Mouse (Mus musculus): ENCODE data around the gene Gfpt2. TPM values are rescaled to one million over a fixed set of nuclear protein-coding genes. Genes with fewer than 3 reads are reported as not detected.
A peak's percentile ranks its signal among the peaks of the same experiment; 100 is the strongest.

The Gfpt2 gene
- total and polyA plus RNA-seq, 3 experiments = 0.04 TPM; not detected in 2

- no peak for TF ChIP-seq ETS1 (conservative IDR thresholded peaks at IDR 0.05; ENCODE audit: low read depth, low read length)
- peak; percentile 77 for TF ChIP-seq CHD2 (IDR thresholded peaks at IDR 0.05; ENCODE audit: low read length)
Measured at GRCm38 (mm10) chr11:49846401-49847070, 52.6 kb downstream of the Gfpt2 start, which contains the start of gene Mapk9 (continued).

- TF ChIP-seq MXI1 (IDR thresholded peaks at IDR 0.05; ENCODE audit: low read depth, low read length) = peak; percentile 48; the same call in 1 of the 2 replicates
- TF ChIP-seq NRF1 (IDR thresholded peaks at IDR 0.05; ENCODE audit: low read depth, low read length) = no peak
- TF ChIP-seq GABPA (IDR thresholded peaks at IDR 0.05; ENCODE audit: insufficient replicate concordance, low read depth, low read length) = no peak
- no peak for TF ChIP-seq ETS1 (conservative IDR thresholded peaks at IDR 0.05; ENCODE audit: low read depth, low read length)
- no peaks in the 10 kb centered on the region for H3K9me3 ChIP-seq (replicated peaks; ENCODE audit: low read length)
- H3K79me2 ChIP-seq (replicated peaks; ENCODE audit: control insufficient read depth, extremely low read depth, insufficient read depth, poor library complexity, severe bottlenecking) = no peaks in the 10 kb centered on the region
- in situ Hi-C loops (cut with MboI; ENCODE audit: low pct_ligation_motif_present, low pct_unique_long_range_greater_than_20kb, low sequenced_read_pairs) = no loop called here
- no peaks in the 10 kb centered on the region for H3K27me3 ChIP-seq (replicated peaks)
- DNase-seq (ENCODE audit: extremely low read depth) = peak; percentile 27
- H3K9ac ChIP-seq (ENCODE audit: insufficient read depth, low read depth) = peak overlapping the region; percentile 76
- H3K27ac ChIP-seq (ENCODE audit: insufficient read depth, low read depth) = 0 out of 2 replicates have a peak overlapping the region, but pooled peaks have one; percentile 20
- H3K4me3 ChIP-seq (replicated peaks in 1 of 3; ENCODE audit: low read depth in 2 of 3, low read length in 2 of 3, poor library complexity in 1 of 3) = peak overlapping the region; percentile 72 to 76 (median 75)
- peak overlapping the region; percentile 70 for H3K4me2 ChIP-seq (ENCODE audit: insufficient read depth, low read depth, poor library complexity, severe bottlenecking)
- peaks cover 0 to 19% of the 10 kb centered on the region in 2 experiments for H3K36me3 ChIP-seq (replicated peaks in 1 of 2; ENCODE audit: control insufficient read depth in 1 of 2, insufficient read depth in 1 of 2, low read length in 1 of 2)
- H3K4me1 ChIP-seq (ENCODE audit: control insufficient read depth in 1 of 2, insufficient read depth in 2 of 2) = peaks cover 2 to 31% of the 10 kb centered on the region in 2 experiments
- dilution Hi-C loops (cut with MboI; ENCODE audit: extremely low pct_ligation_motif_present, extremely low pct_unique_long_range_greater_than_20kb, low sequenced_read_pairs) = no loop called here
Measured at GRCm38 (mm10) chr11:49847071-49847810, 53.3 kb downstream of the Gfpt2 start.

GRCm38 (mm10) chr11:49847811-49848078 lies 53.8 kb downstream of the Gfpt2 start:
- H3K36me3 ChIP-seq (replicated peaks in 1 of 2; ENCODE audit: control insufficient read depth in 1 of 2, insufficient read depth in 1 of 2, low read length in 1 of 2) = peaks cover 0 to 22% of the 10 kb centered on the region in 2 experiments
- H3K27me3 ChIP-seq (replicated peaks) = no peaks in the 10 kb centered on the region
- no peaks in the 10 kb centered on the region for H3K9me3 ChIP-seq (replicated peaks; ENCODE audit: low read length)
- no peak for TF ChIP-seq JUND (conservative IDR thresholded peaks at IDR 0.05; ENCODE audit: low read depth, low read length)
- TF ChIP-seq JUN (IDR thresholded peaks at IDR 0.05; ENCODE audit: insufficient read depth, low read depth, low read length) = no peak
- TF ChIP-seq MAZ (IDR thresholded peaks at IDR 0.05; ENCODE audit: low read depth, low read length) = no peak
- TF ChIP-seq ETS1 (conservative IDR thresholded peaks at IDR 0.05; ENCODE audit: low read depth, low read length) = no peak
- TF ChIP-seq IRF4 (IDR thresholded peaks at IDR 0.05; ENCODE audit: low read depth, low read length) = no peak
- no peak for TF ChIP-seq TCF12 (IDR thresholded peaks at IDR 0.05; ENCODE audit: low read depth, low read length)
- no peak overlapping the region for H3K27ac ChIP-seq (ENCODE audit: insufficient read depth, low read depth)
- dilution Hi-C loops (cut with MboI; ENCODE audit: extremely low pct_ligation_motif_present, extremely low pct_unique_long_range_greater_than_20kb, low sequenced_read_pairs) (no loop called here), in situ Hi-C loops (cut with MboI; ENCODE audit: low pct_ligation_motif_present, low pct_unique_long_range_greater_than_20kb, low sequenced_read_pairs) (no loop called here)
- no peak for DNase-seq (ENCODE audit: extremely low read depth)
- peak overlapping the region; percentile 76; the same call in 1 of the 2 replicates for H3K9ac ChIP-seq (ENCODE audit: insufficient read depth, low read depth)
- peaks cover 2 to 31% of the 10 kb centered on the region in 2 experiments for H3K4me1 ChIP-seq (ENCODE audit: control insufficient read depth in 1 of 2, insufficient read depth in 2 of 2)
- peak overlapping the region; percentile 72 to 76 (median 75) for H3K4me3 ChIP-seq (replicated peaks in 1 of 3; ENCODE audit: low read depth in 2 of 3, low read length in 2 of 3, poor library complexity in 1 of 3)
- H3K4me2 ChIP-seq (ENCODE audit: insufficient read depth, low read depth, poor library complexity, severe bottlenecking) = peak overlapping the region; percentile 70
- no peaks in the 10 kb centered on the region for H3K79me2 ChIP-seq (replicated peaks; ENCODE audit: control insufficient read depth, extremely low read depth, insufficient read depth, poor library complexity, severe bottlenecking)

All from CH12.LX (cell line).